Mouse (Mus musculus): ENCODE results near the gene Klf12. TPM values are rescaled to one million over a fixed set of nuclear protein-coding genes. Genes with fewer than 3 reads are reported as not detected.

The Klf12 gene
- polyA plus RNA-seq, 1 experiment from 2014 or later = 39.6 TPM

DNA sequence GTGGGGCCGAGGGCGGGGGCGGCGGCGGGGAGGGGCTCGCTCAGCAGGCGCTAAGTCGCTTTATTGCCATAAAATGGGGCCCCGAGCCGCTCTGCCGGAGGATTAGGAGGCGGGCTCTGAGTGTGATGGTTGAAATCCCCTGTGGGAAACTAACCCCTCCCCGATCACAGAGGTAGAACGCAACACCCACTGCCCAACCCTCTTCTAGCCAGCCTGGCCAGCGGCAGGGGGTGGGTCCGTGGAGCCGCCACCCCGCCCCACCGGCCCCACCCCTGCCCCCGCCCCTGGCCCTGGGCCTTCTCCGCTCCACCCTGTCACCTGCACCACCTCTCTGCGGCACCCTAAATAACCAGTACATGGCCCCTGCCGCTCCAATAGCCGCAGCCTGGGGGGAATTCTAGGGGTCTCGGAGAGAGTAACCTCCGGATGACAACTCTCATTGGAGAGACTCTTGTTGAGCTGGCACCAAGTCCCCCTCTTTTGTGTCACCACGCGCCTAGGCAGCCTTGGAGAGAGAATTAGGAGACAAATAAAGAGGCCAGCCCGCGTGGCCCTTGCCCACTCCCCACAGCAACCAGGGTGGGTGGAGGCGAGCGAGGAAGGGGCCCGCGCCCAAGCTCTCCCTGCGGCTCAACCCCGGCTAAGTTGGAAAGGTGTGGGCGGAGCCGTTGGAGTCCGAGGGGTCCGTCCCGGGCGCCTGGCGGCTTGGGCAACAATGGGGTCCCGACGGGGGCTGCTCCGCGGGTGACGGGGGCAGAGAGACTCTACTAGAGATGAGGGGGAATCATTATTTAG is 579 bp upstream of the Klf12 start:
- Histone ChIP-seq H3K9ac (peak overlapping the region; percentile 80), H3K27me3 (0 out of 2 replicates have a peak, but pooled peaks cover 3% of the 10 kb centered on the region), H3K27ac (peak overlapping the region; percentile 97), H3K4me3 (peak overlapping the region; percentile 61), H3K4me2 (replicated peaks) (peak overlapping the region; percentile 72), H3K4me1 (peaks cover 17% of the 10 kb centered on the region; the same call in 1 of the 2 replicates), H3K9me3 (replicated peaks) (peaks cover under 1% of the 10 kb centered on the region; the same call in 1 of the 2 replicates), H3K36me3 (peaks cover under 1% of the 10 kb centered on the region; the same call in 1 of the 2 replicates)
- peak; percentile 91 for ATAC-seq (ENCODE audit: low FRiP score)
- WGBS = under 1% methylated on average over 46 of the region's 48 CpGs

DNA sequence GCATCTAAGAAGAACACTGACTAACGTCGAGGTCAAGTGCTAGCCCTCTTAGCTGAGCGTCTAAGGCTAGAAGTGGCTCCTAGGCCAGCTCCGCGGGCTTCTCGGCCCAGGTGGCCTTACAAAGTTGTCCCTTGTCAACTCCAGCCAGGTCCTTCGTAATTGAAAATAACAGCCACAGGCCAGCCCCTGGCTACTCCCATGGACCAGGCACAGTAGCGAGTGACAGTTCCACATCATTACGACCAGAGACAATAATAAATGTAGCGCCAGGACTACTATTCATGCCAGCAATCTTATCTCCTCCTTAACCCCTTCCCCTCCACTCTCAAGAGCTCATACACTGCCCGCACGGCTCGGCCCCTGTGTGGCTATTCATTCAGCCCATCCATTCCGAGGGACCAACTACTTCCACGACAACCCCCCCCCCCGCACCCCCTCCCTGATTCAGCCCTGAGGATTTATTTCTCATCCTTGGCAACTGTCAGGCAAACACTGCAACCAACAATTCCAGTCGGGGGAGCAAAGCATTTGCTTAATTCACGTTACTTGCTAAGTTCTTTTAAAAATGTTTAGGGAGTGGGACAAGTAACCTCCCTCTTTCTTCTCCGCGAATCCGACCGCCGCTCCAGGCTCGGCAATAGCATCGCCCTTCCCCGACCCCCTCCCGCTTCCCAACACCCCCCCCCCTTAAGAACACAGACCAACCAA is 914 bp downstream of the Klf12 start:
- WGBS = under 1% methylated on average over 27 of the region's 27 CpGs
- Histone ChIP-seq H3K27me3 (0 out of 2 replicates have a peak, but pooled peaks cover 3% of the 10 kb centered on the region), H3K4me2 (replicated peaks) (peak overlapping the region; percentile 72), H3K9ac (peak overlapping the region; percentile 63), H3K9me3 (replicated peaks) (peaks cover 7% of the 10 kb centered on the region; the same call in 1 of the 2 replicates), H3K36me3 (peaks cover 3% of the 10 kb centered on the region; the same call in 1 of the 2 replicates), H3K4me3 (peak overlapping the region; percentile 61), H3K27ac (peak overlapping the region; percentile 97), H3K4me1 (peaks cover 17% of the 10 kb centered on the region; the same call in 1 of the 2 replicates)
- peak; percentile 10; the same call in 1 of the 2 replicates for ATAC-seq (ENCODE audit: low FRiP score)

DNA sequence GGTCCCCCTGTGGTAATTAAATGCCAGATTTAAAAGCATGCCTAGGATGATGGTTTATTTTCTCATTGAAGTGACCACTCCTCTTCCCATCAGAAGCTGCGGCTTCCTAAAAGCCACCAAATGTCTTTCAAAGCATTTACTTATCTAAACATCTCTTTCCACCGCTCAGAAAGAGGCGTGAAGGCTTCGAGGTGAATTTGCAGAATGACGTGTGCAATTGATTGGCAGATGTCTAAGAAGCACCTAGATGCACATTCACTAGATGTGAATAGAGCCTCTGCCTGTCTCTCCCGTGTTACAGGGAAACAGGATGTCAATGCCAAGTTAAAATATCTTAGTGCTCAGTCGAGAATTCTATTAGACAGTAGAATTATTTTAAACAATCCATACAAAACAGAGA is 1.8 kb downstream of the Klf12 start:
- Histone ChIP-seq H3K27me3 (0 out of 2 replicates have a peak, but pooled peaks cover 3% of the 10 kb centered on the region), H3K4me3 (peak overlapping the region; percentile 61), H3K27ac (peak overlapping the region; percentile 97; the same call in 1 of the 2 replicates), H3K4me1 (peaks cover 17% of the 10 kb centered on the region; the same call in 1 of the 2 replicates), H3K4me2 (replicated peaks) (peak overlapping the region; percentile 72), H3K36me3 (peaks cover 3% of the 10 kb centered on the region; the same call in 1 of the 2 replicates), H3K9me3 (replicated peaks) (peaks cover 7% of the 10 kb centered on the region; the same call in 1 of the 2 replicates), H3K9ac (peak overlapping the region; percentile 63)
- WGBS = 11% methylated on average over 7 of the region's 7 CpGs
- no peak for ATAC-seq (ENCODE audit: low FRiP score)

GRCm38 (mm10) chr14:100281734-100282133 is 2.7 kb downstream of the Klf12 start:
- 0 out of 2 replicates have a peak overlapping the region, but pooled peaks have one; percentile 8 for H3K4me2 ChIP-seq (replicated peaks)
- ATAC-seq (ENCODE audit: low FRiP score) = no peak
- no peak overlapping the region for H3K9ac ChIP-seq

DNA sequence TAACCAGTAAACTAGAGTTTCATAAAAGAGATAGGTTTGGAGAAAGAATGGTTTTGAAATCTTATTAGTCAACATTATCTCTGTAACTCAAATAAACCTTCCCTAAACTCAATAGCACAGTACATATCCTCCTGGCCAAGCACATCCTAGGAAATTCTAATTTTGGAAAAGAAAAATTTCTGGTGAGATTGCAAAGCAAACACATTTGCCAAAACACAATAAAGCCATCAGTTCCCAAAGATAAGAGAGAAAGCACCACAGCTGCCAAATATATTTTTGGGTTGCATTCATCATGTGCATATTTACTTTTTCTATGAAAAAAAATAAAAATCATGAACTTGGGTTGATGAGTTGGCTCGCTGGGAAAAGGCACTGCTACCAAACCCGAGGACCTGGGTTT is 10.3 kb downstream of the Klf12 start:
- Histone ChIP-seq H3K27ac (no peak overlapping the region), H3K9ac (no peak overlapping the region), H3K36me3 (no peaks in the 10 kb centered on the region), H3K4me1 (no peaks in the 10 kb centered on the region), H3K9me3 (replicated peaks) (no peaks in the 10 kb centered on the region), H3K4me3 (no peak overlapping the region), H3K27me3 (no peaks in the 10 kb centered on the region), H3K4me2 (replicated peaks) (no peak overlapping the region)
- no peak for ATAC-seq (ENCODE audit: low FRiP score)
- WGBS = 97% methylated on average over 2 of the region's 2 CpGs

More at GRCm38 (mm10) chr14:100281734-100282133, 2.7 kb downstream of the Klf12 start:
- Histone ChIP-seq H3K9me3 (replicated peaks) (peaks cover 7% of the 10 kb centered on the region; the same call in 1 of the 2 replicates), H3K27me3 (no peaks in the 10 kb centered on the region), H3K36me3 (peaks cover 3% of the 10 kb centered on the region; the same call in 1 of the 2 replicates), H3K4me1 (peaks cover 15% of the 10 kb centered on the region; the same call in 1 of the 2 replicates), H3K27ac (no peak overlapping the region), H3K4me3 (no peak overlapping the region)
- WGBS = 59% methylated on average over 3 of the region's 3 CpGs

- Histone ChIP-seq H3K27me3 (no peaks in the 10 kb centered on the region), H3K4me2 (replicated peaks) (no peak overlapping the region), H3K36me3 (no peaks in the 10 kb centered on the region), H3K9me3 (replicated peaks) (no peaks in the 10 kb centered on the region), H3K27ac (peak overlapping the region; percentile 32; the same call in 1 of the 2 replicates), H3K4me1 (peaks cover 3% of the 10 kb centered on the region), H3K9ac (no peak overlapping the region), H3K4me3 (no peak overlapping the region)
- no peak for ATAC-seq (ENCODE audit: low FRiP score)
- 85% methylated on average over 4 of the region's 4 CpGs for WGBS
These were observed 23.9 kb downstream of the Klf12 start for GRCm38 (mm10) chr14:100260531-100260930.

DNA sequence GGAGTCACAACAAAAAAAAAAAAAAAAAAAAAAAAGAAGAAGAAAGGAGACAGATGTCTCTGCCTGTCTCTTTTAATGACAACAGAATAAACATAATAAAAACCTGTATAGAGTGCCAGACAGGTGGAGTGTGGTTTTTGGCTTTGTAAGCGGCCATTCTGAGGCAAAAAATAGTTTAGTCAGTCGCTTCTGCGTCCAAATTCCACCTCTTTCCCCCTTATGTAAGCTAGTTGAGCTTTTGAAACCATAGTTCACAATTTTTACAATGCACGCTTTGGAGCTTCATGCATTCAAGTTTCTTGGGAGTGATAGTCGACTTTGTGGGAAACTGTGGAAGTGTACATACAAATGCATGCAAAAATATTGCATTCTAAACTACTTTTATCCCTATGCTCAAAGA is 41.4 kb downstream of the Klf12 start:
- 97% methylated on average over 5 of the region's 5 CpGs for WGBS
- Histone ChIP-seq H3K9me3 (replicated peaks) (no peaks in the 10 kb centered on the region), H3K4me2 (replicated peaks) (no peak overlapping the region), H3K4me3 (no peak overlapping the region), H3K27me3 (no peaks in the 10 kb centered on the region), H3K4me1 (no peaks in the 10 kb centered on the region), H3K36me3 (no peaks in the 10 kb centered on the region), H3K9ac (no peak overlapping the region), H3K27ac (no peak overlapping the region)
- ATAC-seq (ENCODE audit: low FRiP score) = no peak

DNA sequence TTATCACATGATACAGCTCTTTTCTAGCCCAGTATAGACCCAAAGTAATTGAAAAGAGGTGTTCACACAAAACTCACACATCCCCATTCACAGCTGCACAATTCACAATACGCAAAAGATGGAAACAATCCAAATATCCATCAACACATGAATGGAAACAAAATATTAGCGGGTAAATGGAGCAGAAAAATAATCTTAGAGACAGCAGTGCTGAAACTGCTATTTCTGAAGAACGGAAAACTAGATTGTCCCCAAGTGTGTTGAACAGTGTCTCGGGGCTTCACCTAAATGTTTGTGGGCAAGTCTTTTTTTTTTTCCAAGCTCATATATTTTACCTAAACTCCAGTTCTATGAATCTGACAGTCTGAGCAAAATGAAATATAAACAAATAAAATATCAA is 44.6 kb downstream of the Klf12 start:
- Histone ChIP-seq H3K4me1 (0 out of 2 replicates have a peak, but pooled peaks cover 3% of the 10 kb centered on the region), H3K4me2 (replicated peaks) (no peak overlapping the region), H3K36me3 (no peaks in the 10 kb centered on the region), H3K4me3 (no peak overlapping the region), H3K9ac (no peak overlapping the region), H3K9me3 (replicated peaks) (no peaks in the 10 kb centered on the region), H3K27me3 (no peaks in the 10 kb centered on the region), H3K27ac (no peak overlapping the region)
- no peak for ATAC-seq (ENCODE audit: low FRiP score)
- 86% methylated on average over 4 of the region's 4 CpGs for WGBS

DNA sequence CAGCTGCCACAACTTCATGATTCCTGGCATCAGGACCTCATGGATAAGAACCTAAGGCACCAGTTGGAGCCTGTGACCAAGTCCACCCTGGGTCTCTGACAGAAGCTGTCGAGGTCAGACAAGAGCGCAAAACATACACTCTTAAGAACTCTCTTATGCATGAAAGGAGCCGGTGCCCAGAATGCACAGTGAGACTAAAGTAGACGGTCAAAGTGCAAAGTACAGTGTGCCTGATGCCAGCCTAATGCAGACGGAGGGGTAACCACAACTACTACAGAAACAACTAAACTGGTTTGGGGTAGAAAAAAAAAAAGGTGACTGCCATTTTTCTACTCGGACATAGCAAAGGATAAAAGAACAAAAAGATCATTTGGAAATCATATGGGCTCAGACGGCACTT is 47.7 kb downstream of the Klf12 start:
- H3K9ac ChIP-seq = no peak overlapping the region
- H3K4me3 ChIP-seq = no peak overlapping the region
- ATAC-seq (ENCODE audit: low FRiP score) = no peak
- 84% methylated on average over 7 of the region's 7 CpGs for WGBS
- no peaks in the 10 kb centered on the region for H3K9me3 ChIP-seq (replicated peaks)
- no peak overlapping the region for H3K27ac ChIP-seq
- 0 out of 2 replicates have a peak, but pooled peaks cover 3% of the 10 kb centered on the region for H3K4me1 ChIP-seq
- no peaks in the 10 kb centered on the region for H3K36me3 ChIP-seq
- H3K4me2 ChIP-seq (replicated peaks) = no peak overlapping the region
- no peaks in the 10 kb centered on the region for H3K27me3 ChIP-seq

- Histone ChIP-seq H3K9ac (no peak overlapping the region), H3K9me3 (replicated peaks) (no peaks in the 10 kb centered on the region), H3K4me1 (0 out of 2 replicates have a peak, but pooled peaks cover 3% of the 10 kb centered on the region), H3K4me2 (replicated peaks) (no peak overlapping the region), H3K27me3 (no peaks in the 10 kb centered on the region), H3K36me3 (no peaks in the 10 kb centered on the region), H3K27ac (no peak overlapping the region), H3K4me3 (no peak overlapping the region)
- no peak for ATAC-seq (ENCODE audit: low FRiP score)
- 49% methylated on average over 3 of the region's 3 CpGs for WGBS
These were observed 48.7 kb downstream of the Klf12 start for GRCm38 (mm10) chr14:100235746-100236145.

DNA sequence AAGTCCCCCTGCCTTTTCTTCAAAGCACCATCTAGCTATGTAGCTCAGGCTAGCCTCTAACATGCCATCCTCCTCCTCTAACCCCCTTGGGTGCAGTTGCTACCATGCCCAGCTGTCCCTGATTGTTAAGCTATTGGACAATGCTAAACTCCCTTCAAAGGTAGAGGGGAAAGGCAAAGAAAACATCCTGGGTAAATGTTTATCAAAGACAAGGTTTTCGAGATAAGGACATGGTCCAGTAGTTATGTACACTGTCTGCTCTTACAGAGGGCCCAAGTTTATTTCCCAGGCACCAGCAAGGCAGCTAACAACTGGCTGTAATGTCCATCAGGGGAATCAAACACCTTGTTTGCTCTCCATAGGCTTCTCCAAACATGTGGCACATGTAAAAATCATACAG is 53.1 kb downstream of the Klf12 start:
- H3K9ac ChIP-seq = no peak overlapping the region
- ATAC-seq (ENCODE audit: low FRiP score) = no peak
- no peaks in the 10 kb centered on the region for H3K27me3 ChIP-seq
- no peaks in the 10 kb centered on the region for H3K9me3 ChIP-seq (replicated peaks)
- no peak overlapping the region for H3K4me3 ChIP-seq
- H3K4me1 ChIP-seq = 0 out of 2 replicates have a peak, but pooled peaks cover 3% of the 10 kb centered on the region
- no peaks in the 10 kb centered on the region for H3K36me3 ChIP-seq
- WGBS = 82% methylated on average over 1 of the region's 1 CpGs
- H3K4me2 ChIP-seq (replicated peaks) = no peak overlapping the region
- H3K27ac ChIP-seq = no peak overlapping the region

DNA sequence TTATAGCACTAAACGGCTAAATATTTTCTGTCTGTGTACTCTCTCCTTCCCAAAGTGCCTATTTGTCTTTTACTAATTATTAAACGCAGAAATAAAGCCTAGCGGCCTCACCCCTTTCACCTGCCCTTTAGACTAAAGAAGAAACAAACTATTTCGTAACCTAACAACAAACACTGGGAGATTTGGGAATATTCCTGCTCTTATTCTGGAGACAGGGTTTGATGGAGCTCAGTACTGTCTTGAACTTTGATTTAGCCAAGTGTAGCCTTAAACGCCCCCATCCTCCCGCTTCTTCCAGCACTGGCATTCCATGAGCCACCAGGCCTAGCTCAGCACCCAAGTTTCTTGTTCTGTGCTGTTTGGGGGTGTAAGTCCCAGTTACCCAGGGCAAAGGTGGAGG is 56.4 kb downstream of the Klf12 start:
- Histone ChIP-seq H3K4me3 (no peak overlapping the region), H3K36me3 (no peaks in the 10 kb centered on the region), H3K9ac (no peak overlapping the region), H3K27me3 (no peaks in the 10 kb centered on the region), H3K4me1 (peaks cover 4% of the 10 kb centered on the region; the same call in 1 of the 2 replicates), H3K27ac (no peak overlapping the region), H3K9me3 (replicated peaks) (no peaks in the 10 kb centered on the region), H3K4me2 (replicated peaks) (no peak overlapping the region)
- WGBS = 94% methylated on average over 6 of the region's 6 CpGs
- no peak for ATAC-seq (ENCODE audit: low FRiP score)

Data from hindbrain, embryonic 12.5 days (tissue).